Mouse (Mus musculus) cerebellum, adult 2 months (tissue): ENCODE results near the gene Slc6a12.

Experiments
- CTCF ChIP-seq: fragments of 200-500 bp; IDR thresholded peaks from 2 replicates; pipeline ENCODE4 v1.5.1; 2011; ENCODE audit warnings: low read depth, mild to moderate bottlenecking, control low read depth, low read length, moderate library complexity, borderline replicate concordance; ENCODE audit not compliant: insufficient read depth
- POLR2A ChIP-seq: fragments of 200-500 bp; IDR thresholded peaks from 2 replicates; pipeline ENCODE4 v1.6.1; 2011; ENCODE audit warnings: low read length, control low read depth, borderline replicate concordance; ENCODE audit not compliant: insufficient read depth

- no peak for TF ChIP-seq POLR2A
- TF ChIP-seq CTCF, result no peak
These were observed 20.3 kb upstream of the Slc6a12 start for GRCm38 (mm10) chr6:121322381-121323110.
